Mouse (Mus musculus): ENCODE measurements around the gene Adgrl1.

Gene Adgrl1

DNA sequence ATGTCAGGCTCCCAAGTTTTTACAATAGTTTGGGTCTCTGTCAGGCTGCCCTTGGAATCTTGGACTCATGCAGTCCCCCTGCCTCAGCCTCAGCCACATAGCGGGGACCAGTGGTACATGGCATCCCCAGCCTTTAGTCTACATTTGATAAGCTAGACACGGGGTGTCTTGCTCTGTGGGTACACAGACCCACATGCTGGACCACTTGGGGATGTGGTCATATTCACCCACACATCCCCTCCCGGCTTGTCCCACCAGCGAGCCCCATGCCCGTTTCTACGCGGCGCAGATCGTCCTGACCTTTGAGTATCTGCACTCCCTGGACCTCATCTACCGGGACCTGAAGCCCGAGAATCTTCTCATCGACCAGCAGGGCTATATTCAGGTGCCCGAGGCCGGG lies 90.3 kb downstream of the Adgrl1 start:
- DNase-seq (ENCODE audit: low spot score): no peak
